Mouse (Mus musculus): ENCODE results near the gene Srl. TPM values are rescaled to one million over a fixed set of nuclear protein-coding genes. Genes with fewer than 3 reads are reported as not detected.

Srl gene
- polyA plus RNA-seq, 1 experiment from 2014 or later: 35.7 TPM

GRCm38 (mm10) chr16:4578630-4579029 is 37.0 kb upstream of the Srl start:
- no peaks in the 10 kb centered on the region for H3K4me1 ChIP-seq (ENCODE audit: control insufficient read depth, insufficient read depth, low read length)
- H3K36me3 ChIP-seq (ENCODE audit: control insufficient read depth, insufficient read depth, low read length): no peaks in the 10 kb centered on the region
- H3K9me3 ChIP-seq (ENCODE audit: control insufficient read depth, low read length): no peaks in the 10 kb centered on the region
- DNase-seq (ENCODE audit: low spot score) (no peak), ATAC-seq (ENCODE audit: insufficient read depth, low FRiP score, low TSS enrichment) (no peak)
- no peak overlapping the region for H3K9ac ChIP-seq (ENCODE audit: low read length)
- WGBS: 71% methylated on average over 7 of the region's 7 CpGs
- no peak overlapping the region for H3K27ac ChIP-seq (ENCODE audit: low read depth, low read length)
- no peak overlapping the region for H3K4me2 ChIP-seq (ENCODE audit: low read depth)
- H3K27me3 ChIP-seq (ENCODE audit: control insufficient read depth, insufficient read depth, low read length): no peaks in the 10 kb centered on the region
- no peak overlapping the region for H3K4me3 ChIP-seq (ENCODE audit: low read depth, low read length)

DNA sequence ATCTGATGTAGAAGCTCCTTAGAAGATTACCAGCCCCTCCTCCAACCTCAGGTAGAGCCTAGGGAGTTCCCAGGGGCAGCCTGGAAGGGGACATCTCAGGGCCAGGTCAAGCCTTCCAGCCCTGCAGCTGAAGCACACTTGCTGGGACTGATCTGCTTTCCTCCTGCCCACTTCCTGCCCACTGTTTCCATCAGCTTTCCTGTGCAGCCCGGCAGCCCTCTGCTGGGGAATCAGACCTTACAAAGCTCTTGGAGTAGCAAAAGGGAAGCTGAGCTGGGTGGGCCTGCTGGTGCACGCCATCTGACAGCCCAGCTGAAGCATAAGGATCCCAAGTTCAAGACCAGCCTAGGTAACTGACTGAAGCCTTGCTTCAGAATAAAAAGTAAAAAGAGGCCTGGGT is 35.3 kb upstream of the Srl start:
- DNase-seq (ENCODE audit: low spot score) (no peak), ATAC-seq (ENCODE audit: insufficient read depth, low FRiP score, low TSS enrichment) (no peak)
- H3K4me2 ChIP-seq (ENCODE audit: low read depth): no peak overlapping the region
- no peak overlapping the region for H3K27ac ChIP-seq (ENCODE audit: low read depth, low read length)
- no peaks in the 10 kb centered on the region for H3K9me3 ChIP-seq (ENCODE audit: control insufficient read depth, low read length)
- no peak overlapping the region for H3K4me3 ChIP-seq (ENCODE audit: low read depth, low read length)
- no peaks in the 10 kb centered on the region for H3K27me3 ChIP-seq (ENCODE audit: control insufficient read depth, insufficient read depth, low read length)
- H3K9ac ChIP-seq (ENCODE audit: low read length): no peak overlapping the region
- WGBS: 67% methylated on average over 2 of the region's 2 CpGs
- H3K4me1 ChIP-seq (ENCODE audit: control insufficient read depth, insufficient read depth, low read length): no peaks in the 10 kb centered on the region
- no peaks in the 10 kb centered on the region for H3K36me3 ChIP-seq (ENCODE audit: control insufficient read depth, insufficient read depth, low read length)

DNA sequence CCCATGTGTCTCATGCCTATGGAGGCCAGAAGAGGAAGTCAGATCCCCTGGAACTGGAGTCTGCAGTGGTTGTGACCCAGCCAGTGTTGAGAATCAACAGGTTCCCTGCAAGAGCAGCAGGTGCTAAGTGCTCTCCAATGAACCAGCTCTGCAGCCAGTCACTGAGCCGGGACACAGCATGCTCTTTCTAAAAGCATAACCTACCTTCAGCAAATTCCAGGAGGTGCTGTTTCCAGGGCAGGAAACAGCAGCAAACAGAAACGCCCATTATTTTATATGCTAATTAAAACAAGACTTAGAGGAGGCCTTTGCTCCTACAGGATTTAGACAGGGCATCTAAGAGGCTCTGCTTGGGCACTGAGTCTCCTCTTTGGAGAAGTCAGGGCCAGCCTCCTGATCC is 34.4 kb upstream of the Srl start:
- Histone ChIP-seq H3K9ac (ENCODE audit: low read length) (no peak overlapping the region), H3K9me3 (ENCODE audit: control insufficient read depth, low read length) (no peaks in the 10 kb centered on the region), H3K27me3 (ENCODE audit: control insufficient read depth, insufficient read depth, low read length) (no peaks in the 10 kb centered on the region), H3K36me3 (ENCODE audit: control insufficient read depth, insufficient read depth, low read length) (no peaks in the 10 kb centered on the region), H3K4me1 (ENCODE audit: control insufficient read depth, insufficient read depth, low read length) (no peaks in the 10 kb centered on the region), H3K4me2 (ENCODE audit: low read depth) (no peak overlapping the region), H3K27ac (ENCODE audit: low read depth, low read length) (no peak overlapping the region), H3K4me3 (ENCODE audit: low read depth, low read length) (no peak overlapping the region)
- ATAC-seq (ENCODE audit: insufficient read depth, low FRiP score, low TSS enrichment) (no peak), DNase-seq (ENCODE audit: low spot score) (no peak)
- 49% methylated on average over 2 of the region's 2 CpGs for WGBS

GRCm38 (mm10) chr16:4570737-4571136 is 29.1 kb upstream of the Srl start:
- Histone ChIP-seq H3K9ac (ENCODE audit: low read length) (no peak overlapping the region), H3K36me3 (ENCODE audit: control insufficient read depth, insufficient read depth, low read length) (no peaks in the 10 kb centered on the region), H3K4me1 (ENCODE audit: control insufficient read depth, insufficient read depth, low read length) (no peaks in the 10 kb centered on the region), H3K27ac (ENCODE audit: low read depth, low read length) (no peak overlapping the region), H3K4me2 (ENCODE audit: low read depth) (no peak overlapping the region), H3K27me3 (ENCODE audit: control insufficient read depth, insufficient read depth, low read length) (no peaks in the 10 kb centered on the region), H3K4me3 (ENCODE audit: low read depth, low read length) (no peak overlapping the region), H3K9me3 (ENCODE audit: control insufficient read depth, low read length) (no peaks in the 10 kb centered on the region)
- no peak for ATAC-seq (ENCODE audit: insufficient read depth, low FRiP score, low TSS enrichment)
- DNase-seq (ENCODE audit: low spot score): no peak
- WGBS: 65% methylated on average over 4 of the region's 4 CpGs

GRCm38 (mm10) chr16:4567912-4568311 is 26.3 kb upstream of the Srl start:
- ATAC-seq (ENCODE audit: insufficient read depth, low FRiP score, low TSS enrichment) (peak; percentile 71), DNase-seq (ENCODE audit: low spot score) (peak; percentile 90)
- H3K27ac ChIP-seq (ENCODE audit: low read depth, low read length): no peak overlapping the region
- H3K9me3 ChIP-seq (ENCODE audit: control insufficient read depth, low read length): no peaks in the 10 kb centered on the region
- no peak overlapping the region for H3K4me2 ChIP-seq (ENCODE audit: low read depth)
- no peaks in the 10 kb centered on the region for H3K4me1 ChIP-seq (ENCODE audit: control insufficient read depth, insufficient read depth, low read length)
- WGBS: 18% methylated on average over 4 of the region's 4 CpGs
- H3K27me3 ChIP-seq (ENCODE audit: control insufficient read depth, insufficient read depth, low read length): no peaks in the 10 kb centered on the region
- no peak overlapping the region for H3K4me3 ChIP-seq (ENCODE audit: low read depth, low read length)
- H3K36me3 ChIP-seq (ENCODE audit: control insufficient read depth, insufficient read depth, low read length): no peaks in the 10 kb centered on the region
- H3K9ac ChIP-seq (ENCODE audit: low read length): no peak overlapping the region

DNA sequence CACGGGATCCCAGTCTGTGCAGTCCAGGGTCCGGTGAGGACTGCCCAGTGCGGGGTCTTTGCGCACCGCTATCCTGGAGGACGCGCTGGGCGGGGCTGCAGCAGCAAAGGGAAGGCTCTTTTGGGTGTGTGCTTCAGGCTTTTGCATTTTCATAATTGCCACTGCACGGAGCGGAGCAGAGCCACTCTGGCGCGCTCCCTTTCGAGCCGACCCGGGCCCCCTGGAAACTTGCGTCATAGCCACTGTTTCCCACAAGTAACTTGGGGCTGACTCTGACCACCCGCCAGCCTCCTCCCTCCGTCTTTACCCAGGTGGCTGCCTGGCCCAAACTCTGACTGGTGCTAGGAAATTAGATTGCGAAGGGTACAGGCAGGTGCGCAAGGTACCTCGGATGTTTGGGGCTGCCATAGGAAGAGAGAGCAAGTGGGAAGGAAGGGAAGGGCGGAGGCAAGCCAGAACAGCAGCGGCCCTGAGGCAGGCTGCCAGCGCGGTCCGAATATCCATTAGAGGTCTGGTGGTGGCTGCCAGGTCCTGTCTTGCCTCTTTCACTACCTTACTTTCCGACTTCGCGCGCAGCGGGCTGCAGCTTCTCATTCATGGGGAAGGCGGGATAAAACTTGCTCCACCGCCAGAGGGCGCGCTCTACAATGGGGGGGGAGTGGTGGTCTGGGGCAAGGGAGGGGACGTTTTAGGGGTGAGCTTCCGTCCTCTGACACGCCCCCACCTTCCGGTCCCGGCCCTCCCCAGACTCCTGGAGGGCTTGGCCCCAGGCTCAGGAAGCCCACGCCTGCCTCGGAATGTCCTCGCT is 18.7 kb upstream of the Srl start:
- H3K36me3 ChIP-seq (ENCODE audit: control insufficient read depth, insufficient read depth, low read length): no peaks in the 10 kb centered on the region
- H3K4me2 ChIP-seq (ENCODE audit: low read depth): peak overlapping the region; percentile 92
- H3K27me3 ChIP-seq (ENCODE audit: control insufficient read depth, insufficient read depth, low read length): no peaks in the 10 kb centered on the region
- 2% methylated on average over 42 of the region's 43 CpGs for WGBS
- H3K9ac ChIP-seq (ENCODE audit: low read length): peak overlapping the region; percentile 86
- peaks cover 12% of the 10 kb centered on the region; the same call in 1 of the 2 replicates for H3K4me1 ChIP-seq (ENCODE audit: control insufficient read depth, insufficient read depth, low read length)
- peak overlapping the region; percentile 80 for H3K4me3 ChIP-seq (ENCODE audit: low read depth, low read length)
- ATAC-seq (ENCODE audit: insufficient read depth, low FRiP score, low TSS enrichment) (peak; percentile 51), DNase-seq (ENCODE audit: low spot score) (peak; percentile 62)
- peak overlapping the region; percentile 80; the same call in 1 of the 2 replicates for H3K27ac ChIP-seq (ENCODE audit: low read depth, low read length)
- no peaks in the 10 kb centered on the region for H3K9me3 ChIP-seq (ENCODE audit: control insufficient read depth, low read length)

DNA sequence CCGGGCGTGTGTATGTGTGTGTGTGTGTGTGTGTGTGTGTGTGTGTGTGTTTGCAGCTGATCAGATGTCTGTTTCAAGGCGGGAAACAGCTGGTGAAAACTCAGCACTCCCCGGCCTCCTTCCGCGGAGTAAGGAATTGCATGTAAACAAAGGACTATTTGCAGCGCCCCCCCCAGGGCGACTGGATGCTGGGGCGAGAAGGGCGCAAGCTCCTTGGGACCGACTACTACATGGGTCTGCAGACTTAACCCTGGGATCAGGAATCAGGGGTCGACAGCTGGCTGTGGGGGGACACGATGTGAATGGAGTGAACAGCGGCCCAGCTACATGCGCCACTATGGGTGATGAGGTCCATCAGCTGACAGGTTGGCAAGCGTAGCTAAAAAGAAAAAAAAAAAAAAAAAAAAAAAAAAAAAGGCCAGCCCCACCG is 18.1 kb upstream of the Srl start, which contains the start of gene Tfap4:
Gene Tfap4 (minus strand): TSS at position 140 of the 430 bp plus-strand sequence.
- ATAC-seq (ENCODE audit: insufficient read depth, low FRiP score, low TSS enrichment) (peak; percentile 42), DNase-seq (ENCODE audit: low spot score) (peak; percentile 91)
- peak within 1 kb of the TSS; percentile 92 for H3K4me2 ChIP-seq (ENCODE audit: low read depth)
- H3K27ac ChIP-seq (ENCODE audit: low read depth, low read length): peak within 1 kb of the TSS; percentile 80
- H3K9ac ChIP-seq (ENCODE audit: low read length): peak within 1 kb of the TSS; percentile 86
- peak within 1 kb of the TSS; percentile 80 for H3K4me3 ChIP-seq (ENCODE audit: low read depth, low read length)
- WGBS: under 1% methylated on average over 16 of the region's 17 CpGs
- H3K4me1 ChIP-seq (ENCODE audit: control insufficient read depth, insufficient read depth, low read length): peaks cover 12% of the 10 kb centered on the region; the same call in 1 of the 2 replicates
- H3K9me3 ChIP-seq (ENCODE audit: control insufficient read depth, low read length): no peaks in the 10 kb centered on the region
- H3K27me3 ChIP-seq (ENCODE audit: control insufficient read depth, insufficient read depth, low read length): no peaks in the 10 kb centered on the region
- no peaks in the 10 kb centered on the region for H3K36me3 ChIP-seq (ENCODE audit: control insufficient read depth, insufficient read depth, low read length)

GRCm38 (mm10) chr16:4558980-4559631 is 17.5 kb upstream of the Srl start:
- peak overlapping the region; percentile 92 for H3K4me2 ChIP-seq (ENCODE audit: low read depth)
- H3K27ac ChIP-seq (ENCODE audit: low read depth, low read length): peak overlapping the region; percentile 80
- ATAC-seq (ENCODE audit: insufficient read depth, low FRiP score, low TSS enrichment) (peak; percentile 53), DNase-seq (ENCODE audit: low spot score) (peak; percentile 76)
- H3K9me3 ChIP-seq (ENCODE audit: control insufficient read depth, low read length): no peaks in the 10 kb centered on the region
- H3K9ac ChIP-seq (ENCODE audit: low read length): peak overlapping the region; percentile 86
- H3K4me3 ChIP-seq (ENCODE audit: low read depth, low read length): peak overlapping the region; percentile 80
- under 1% methylated on average over 43 of the region's 43 CpGs for WGBS
- H3K4me1 ChIP-seq (ENCODE audit: control insufficient read depth, insufficient read depth, low read length): peaks cover 12% of the 10 kb centered on the region; the same call in 1 of the 2 replicates
- H3K27me3 ChIP-seq (ENCODE audit: control insufficient read depth, insufficient read depth, low read length): no peaks in the 10 kb centered on the region
- H3K36me3 ChIP-seq (ENCODE audit: control insufficient read depth, insufficient read depth, low read length): no peaks in the 10 kb centered on the region

Measured in neural tube, embryonic 11.5 days (tissue).